Mouse (Mus musculus): ENCODE results near the gene B130006D01Rik.
A peak's percentile ranks its signal among the peaks of the same experiment; 100 is the strongest.
"Not testable (repeated sequence)": the region's sequence is repeated elsewhere in the genome, so short reads cannot be mapped to it uniquely, and the experiment has no call there.

The B130006D01Rik gene

DNA sequence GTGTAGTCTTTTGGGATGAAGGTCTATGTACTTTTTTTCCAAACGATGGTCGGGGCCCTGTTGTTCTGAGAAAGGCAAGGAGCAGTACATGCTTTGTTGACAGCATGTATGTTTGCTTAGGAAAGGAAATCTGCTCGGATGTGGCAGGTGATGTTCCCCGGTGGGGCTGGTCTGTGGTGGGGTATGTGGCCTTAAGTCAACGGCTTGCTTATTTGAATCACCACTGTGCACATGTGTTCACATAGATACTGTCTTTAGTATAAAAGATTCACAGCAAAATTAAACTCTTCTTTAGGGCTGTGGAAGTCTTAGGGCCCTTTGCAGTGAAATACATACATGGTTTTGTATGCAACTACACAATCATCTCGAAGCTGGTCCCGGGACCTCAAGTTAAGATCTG, 9.0 kb upstream of the B130006D01Rik start:
- no peak for DNase-seq

- no peak for DNase-seq
These were observed 7.3 kb upstream of the B130006D01Rik start for GRCm38 (mm10) chr11:95716136-95716535.

DNA sequence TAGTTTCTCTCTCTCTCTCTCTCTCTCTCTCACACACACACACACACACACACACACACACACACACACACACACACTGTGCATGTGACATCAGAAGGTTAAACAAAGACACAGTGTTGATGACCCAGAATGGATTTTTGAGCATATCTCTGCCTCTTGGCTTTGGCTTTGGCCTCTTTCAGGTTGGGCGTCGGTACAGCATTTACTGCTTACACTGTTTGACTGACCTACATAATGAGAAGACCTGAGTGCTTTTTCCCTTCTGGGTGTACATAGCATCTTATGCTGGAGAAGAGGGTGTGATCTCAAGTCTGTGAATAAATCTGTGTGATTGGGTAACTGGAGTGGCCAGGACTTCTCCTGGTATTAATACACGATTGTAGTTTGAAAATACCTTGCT, 4.0 kb upstream of the B130006D01Rik start:
- no peak for DNase-seq

GRCm38 (mm10) chr11:95724466-95724865, 1.1 kb downstream of the B130006D01Rik start:
- DNase-seq, result no peak

DNA sequence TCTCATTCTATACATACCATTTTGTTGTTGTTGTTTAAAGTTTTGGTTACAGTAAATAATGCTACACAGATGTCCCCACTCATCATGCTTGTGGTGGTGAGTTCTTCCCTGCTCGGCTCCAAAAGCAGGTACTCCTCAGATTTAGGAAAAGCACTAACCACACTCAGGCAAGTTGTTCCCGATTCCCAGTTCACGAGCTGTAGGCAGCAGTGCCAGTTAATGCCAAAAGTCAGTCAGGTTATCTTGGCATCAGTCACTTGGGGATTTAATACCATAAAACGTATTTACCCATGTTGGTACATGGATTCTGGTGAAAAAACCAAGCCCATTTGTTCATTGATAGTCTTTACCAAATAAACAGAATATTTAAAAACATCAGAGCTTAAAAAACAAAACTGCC, 2.8 kb downstream of the B130006D01Rik start:
- no peak for DNase-seq

- DNase-seq, result no peak
These were observed 4.6 kb downstream of the B130006D01Rik start for GRCm38 (mm10) chr11:95727947-95728346.

DNA sequence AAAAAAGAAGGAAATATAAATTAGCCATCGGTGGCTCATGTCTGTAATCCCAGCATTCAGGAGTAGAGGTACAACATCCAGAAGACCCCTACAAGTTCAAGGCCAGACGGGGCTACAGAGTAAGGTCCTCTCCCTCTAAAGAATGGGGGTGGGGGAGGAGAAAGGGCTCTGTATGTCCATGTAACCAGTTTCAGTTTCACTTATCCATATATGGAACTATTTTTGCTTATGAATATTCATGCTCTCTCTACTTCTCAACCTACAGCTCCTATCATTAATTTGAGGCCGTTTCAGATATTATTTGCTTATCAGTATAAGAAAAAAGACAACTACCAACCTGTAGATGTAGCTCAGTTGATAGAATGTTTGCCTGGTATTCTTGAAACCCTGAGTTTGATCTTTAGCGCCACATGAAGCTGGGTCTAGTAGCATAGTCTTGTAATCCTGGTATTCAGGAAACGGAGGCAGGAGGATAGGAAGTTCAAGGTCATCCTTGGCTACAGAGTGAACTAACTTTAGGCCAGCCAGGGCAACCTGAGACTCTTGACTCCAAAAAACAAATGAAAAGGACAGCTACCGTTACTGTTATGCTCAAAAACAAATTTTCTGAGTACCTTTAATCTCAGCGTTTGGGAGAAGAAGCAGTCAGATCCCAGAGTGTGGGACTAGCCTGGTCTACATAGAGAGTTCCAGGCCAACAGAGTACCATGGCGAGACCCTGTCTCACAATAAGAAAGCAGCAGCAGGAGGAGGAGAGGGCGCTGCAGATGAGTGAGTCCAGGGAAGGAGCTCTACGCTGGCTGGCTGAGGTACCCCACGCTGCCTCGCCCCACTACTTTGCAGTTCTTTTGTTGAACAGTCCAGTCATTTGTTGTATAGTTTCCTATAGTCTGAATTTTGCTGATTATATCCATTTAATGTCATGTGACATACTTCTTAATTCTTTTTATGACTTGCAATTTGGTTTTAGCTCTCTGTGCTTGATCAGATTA, 5.8 kb downstream of the B130006D01Rik start:
- DNase-seq, result no peak

- no peak for DNase-seq
These were observed 11.1 kb downstream of the B130006D01Rik start for GRCm38 (mm10) chr11:95734485-95734884.

DNA sequence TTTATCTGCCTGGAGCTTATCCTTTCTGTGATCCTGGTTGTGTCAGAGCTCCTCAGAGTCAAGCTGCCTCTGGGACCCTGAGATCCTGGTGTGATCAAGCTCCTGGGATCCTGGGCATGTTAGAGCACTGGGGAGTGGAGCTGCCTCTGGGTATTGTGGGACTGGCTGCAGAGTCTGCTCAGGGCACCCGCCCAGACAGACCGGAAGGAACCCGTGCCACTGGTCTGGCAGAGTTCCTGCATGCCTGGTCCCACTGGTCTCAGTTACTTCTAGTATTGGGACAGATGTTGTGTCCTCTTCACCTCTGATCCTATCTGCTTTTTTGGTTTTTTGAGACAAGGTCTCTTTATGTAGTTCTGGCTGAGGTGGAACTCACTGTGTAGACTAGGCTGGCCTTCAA, 14.4 kb downstream of the B130006D01Rik start:
- DNase-seq, result peak; percentile 14

GRCm38 (mm10) chr11:95744521-95744920, 21.1 kb downstream of the B130006D01Rik start:
- DNase-seq, result no peak

DNA sequence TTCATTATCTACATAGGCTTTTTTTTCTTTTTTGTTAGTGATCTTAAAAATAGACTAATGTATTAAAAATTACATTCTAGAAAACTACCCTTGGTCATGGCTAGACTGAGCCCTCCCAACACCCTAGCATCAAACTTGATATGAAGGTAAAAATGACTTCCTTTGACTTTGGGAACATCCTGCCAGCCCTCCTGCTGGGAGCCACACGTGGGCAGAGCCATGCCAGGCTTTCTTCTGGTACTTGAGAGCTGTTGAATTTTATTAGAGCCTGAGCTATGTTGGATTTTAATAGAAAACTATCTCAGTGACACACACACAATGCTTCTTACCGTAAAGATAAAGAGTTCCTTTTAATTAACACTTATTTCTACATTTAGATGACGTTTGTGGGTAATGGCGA, 23.4 kb downstream of the B130006D01Rik start:
- DNase-seq, result no peak

DNA sequence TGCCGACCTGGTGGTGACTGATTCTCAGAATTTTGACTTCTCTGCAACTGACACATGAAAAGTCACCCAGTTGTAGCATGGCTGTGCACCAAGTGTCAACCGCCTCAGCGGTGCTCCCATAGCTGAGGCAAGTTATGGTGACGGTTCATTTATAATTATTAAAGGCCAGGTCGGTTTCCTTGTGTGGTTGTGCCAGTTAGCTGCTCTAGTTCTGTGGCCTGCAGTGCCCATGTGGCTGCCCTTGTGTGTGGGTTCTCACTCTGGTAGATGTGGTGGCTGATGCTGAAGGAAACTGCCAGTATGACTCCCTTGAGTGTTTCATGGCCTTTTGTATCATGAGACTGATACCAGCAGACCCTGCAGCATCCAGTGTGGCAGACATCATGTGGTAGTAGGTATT, 24.9 kb downstream of the B130006D01Rik start:
- DNase-seq, result no peak

DNA sequence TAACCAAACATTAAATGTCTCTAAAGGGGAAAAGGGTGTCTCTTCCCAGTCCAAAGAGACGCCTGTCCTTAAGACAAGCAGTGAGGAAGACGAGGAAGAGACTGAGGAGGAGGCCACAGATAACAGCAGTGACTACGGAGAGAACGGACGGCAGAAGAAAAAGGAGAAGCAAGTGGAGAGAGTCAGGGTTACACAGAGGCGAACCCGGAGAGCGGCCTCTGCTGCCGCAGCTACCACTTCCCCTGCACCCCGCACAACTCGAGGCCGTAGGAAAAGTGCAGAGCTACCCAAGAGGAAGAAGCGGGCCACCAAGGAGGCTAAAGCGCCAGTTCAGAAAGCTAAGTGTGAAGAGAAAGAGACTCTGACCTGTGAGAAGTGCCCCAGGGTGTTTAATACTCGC, 26.2 kb downstream of the B130006D01Rik start:
- DNase-seq, result no peak

- peak; percentile 77 for DNase-seq
These were observed 27.6 kb downstream of the B130006D01Rik start for GRCm38 (mm10) chr11:95750995-95751394.

- DNase-seq, result not testable (repeated sequence)
These were observed 31.8 kb downstream of the B130006D01Rik start for GRCm38 (mm10) chr11:95755137-95755536.

GRCm38 (mm10) chr11:95760521-95760920, 37.1 kb downstream of the B130006D01Rik start:
- DNase-seq, result no peak

- no peak for DNase-seq
These were observed 39.6 kb downstream of the B130006D01Rik start for GRCm38 (mm10) chr11:95762996-95763395.

GRCm38 (mm10) chr11:95764806-95765205, 41.4 kb downstream of the B130006D01Rik start:
- DNase-seq, result no peak

GRCm38 (mm10) chr11:95765334-95765733, 41.9 kb downstream of the B130006D01Rik start:
- no peak for DNase-seq

DNA sequence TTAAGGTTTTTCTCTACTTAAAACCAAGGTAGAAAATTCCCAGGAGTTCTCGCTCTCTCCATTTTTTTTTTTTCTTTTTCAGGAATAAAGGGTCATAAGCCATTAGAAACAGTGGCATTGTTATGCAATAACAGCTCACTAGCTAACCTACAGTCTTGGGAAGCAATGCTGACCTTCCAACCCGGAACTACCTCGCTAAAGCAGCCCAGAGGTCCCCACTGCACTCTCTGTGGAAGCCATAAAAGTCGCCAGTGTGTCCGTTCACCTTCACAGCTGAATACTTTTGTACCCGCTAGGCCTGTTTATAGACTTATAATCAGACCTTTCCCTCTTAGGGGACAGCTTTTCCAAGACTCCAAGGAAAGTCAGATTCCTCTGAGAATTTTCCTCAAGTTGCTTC, 44.9 kb downstream of the B130006D01Rik start:
- DNase-seq, result no peak

GRCm38 (mm10) chr11:95769208-95769607, 45.8 kb downstream of the B130006D01Rik start:
- DNase-seq, result no peak

GRCm38 (mm10) chr11:95770720-95771364, 47.5 kb downstream of the B130006D01Rik start:
- no peak for DNase-seq

- no peak for DNase-seq
These were observed 48.3 kb downstream of the B130006D01Rik start for GRCm38 (mm10) chr11:95771665-95772064.

GRCm38 (mm10) chr11:95773264-95773663, 49.9 kb downstream of the B130006D01Rik start:
- no peak for DNase-seq

Data from right cerebral cortex, postnatal 14 days (tissue).